Mouse (Mus musculus) hindbrain, embryonic 12.5 days (tissue): Measurements from ENCODE around the gene Rbfox1. TPM values are rescaled to one million over a fixed set of nuclear protein-coding genes. Genes with fewer than 3 reads are reported as not detected.
A peak's percentile ranks its signal among the peaks of the same experiment; 100 is the strongest.

ENCODE experiments used
- ATAC-seq: fragments of 200-750 bp; cut with Nextera tagmentation; 2 replicates; pipeline ENCODE4 v1.8.0; 2017; ENCODE audit warnings: moderate TSS enrichment; ENCODE audit not compliant: low FRiP score
- H3K27ac ChIP-seq: fragments of 300-500 bp; sonication (generic); 2 replicates; pipeline ENCODE4 v1.5.1; 2016; ENCODE audit warnings: mild to moderate bottlenecking
- H3K27me3 ChIP-seq: fragments of 300-500 bp; sonication (generic); 2 replicates; pipeline ENCODE4 v1.6.1; 2016; ENCODE audit warnings: mild to moderate bottlenecking
- H3K36me3 ChIP-seq: fragments of 300-500 bp; sonication (generic); 2 replicates; pipeline ENCODE4 v1.6.1; 2016; ENCODE audit warnings: mild to moderate bottlenecking
- H3K4me1 ChIP-seq: fragments of 300-500 bp; sonication (generic); 2 replicates; pipeline ENCODE4 v1.6.1; 2016
- H3K4me2 ChIP-seq: fragments of 300-500 bp; sonication (generic); replicated peaks from 2 replicates; pipeline ENCODE4 v1.6.1; 2016; ENCODE audit warnings: mild to moderate bottlenecking
- H3K4me3 ChIP-seq: fragments of 300-500 bp; sonication (generic); 2 replicates; pipeline ENCODE4 v1.5.1; 2016; ENCODE audit warnings: mild to moderate bottlenecking
- H3K9ac ChIP-seq: fragments of 300-500 bp; sonication (generic); 2 replicates; pipeline ENCODE4 v1.6.1; 2016; ENCODE audit warnings: mild to moderate bottlenecking, moderate library complexity
- H3K9me3 ChIP-seq: fragments of 300-500 bp; sonication (generic); replicated peaks from 2 replicates; pipeline ENCODE4 v1.6.1; 2016; ENCODE audit warnings: mild to moderate bottlenecking
- WGBS: fragments of 180-500 bp; shearing (Covaris S2); methylation state at CpG from one replicate; pipeline ENCODE4 v1.1.7; 2016; 5-methylcytosine and 5-hydroxymethylcytosine counted together
- polyA plus RNA-seq: library from polyadenylated mRNA; unstranded; fragments of >200 nt; fragmentation: Nextera tagmentation; extraction: Ambion mirVana; gene quantifications from 2 replicates; pipeline ENCODE4 v1.2.1, GENCODE M21; 2016

The Rbfox1 gene
- polyA plus RNA-seq, 1 experiment from 2014 or later: 50.1 TPM

DNA sequence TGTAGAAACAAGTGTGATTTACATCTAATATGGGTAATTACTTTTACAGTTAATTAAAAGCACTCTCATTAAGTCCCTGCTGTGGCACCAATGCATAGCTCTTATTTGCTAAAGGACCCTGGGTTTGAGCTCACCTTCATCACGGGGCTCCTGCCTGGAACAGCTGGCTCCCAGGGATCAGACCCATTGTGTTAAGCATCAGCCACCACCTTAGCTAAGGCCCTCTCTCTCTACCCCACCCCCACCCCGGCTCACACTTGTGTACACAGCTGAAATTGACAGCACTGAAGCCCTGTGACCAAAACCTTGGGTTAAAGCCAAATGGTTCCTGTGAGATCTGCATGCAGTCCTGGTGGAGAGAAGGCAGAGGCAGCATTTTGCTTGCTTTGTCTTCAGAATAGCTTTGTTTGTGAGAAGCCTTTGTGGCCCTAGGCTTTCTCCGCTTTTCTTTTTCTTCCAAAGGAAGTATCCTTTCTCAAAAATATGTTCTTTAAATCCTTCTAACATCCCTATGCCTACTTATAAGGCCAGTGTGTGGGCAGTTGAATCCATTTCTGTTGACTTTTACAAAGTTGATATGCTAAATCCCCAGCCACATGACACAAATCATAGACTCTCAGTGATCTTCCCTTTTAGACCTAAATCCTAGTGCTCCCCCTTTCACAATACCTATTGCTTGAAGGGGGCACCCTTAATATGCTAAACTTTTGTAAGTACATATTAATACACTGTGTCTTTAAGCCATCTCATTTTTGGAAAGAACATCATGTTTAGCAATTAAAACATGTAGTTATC is 594.7 kb downstream of the Rbfox1 start:
- no peak overlapping the region for H3K9ac ChIP-seq
- H3K4me3 ChIP-seq: no peak overlapping the region
- no peaks in the 10 kb centered on the region for H3K36me3 ChIP-seq
- peak; percentile 64 for ATAC-seq
- peak overlapping the region; percentile 40; the same call in 1 of the 2 replicates for H3K27ac ChIP-seq
- no peaks in the 10 kb centered on the region for H3K9me3 ChIP-seq
- H3K4me2 ChIP-seq: no peak overlapping the region
- H3K4me1 ChIP-seq: peaks cover 13% of the 10 kb centered on the region
- 26% methylated on average over 3 of the region's 3 CpGs for WGBS
- no peaks in the 10 kb centered on the region for H3K27me3 ChIP-seq

GRCm38 (mm10) chr16:6480411-6480728 is 595.2 kb downstream of the Rbfox1 start:
- Histone ChIP-seq H3K9ac (no peak overlapping the region), H3K4me1 (peaks cover 13% of the 10 kb centered on the region), H3K4me3 (no peak overlapping the region), H3K9me3 (no peaks in the 10 kb centered on the region), H3K36me3 (no peaks in the 10 kb centered on the region), H3K27ac (no peak overlapping the region), H3K4me2 (no peak overlapping the region), H3K27me3 (no peaks in the 10 kb centered on the region)
- ATAC-seq: no peak
- 10% methylated on average over 5 of the region's 5 CpGs for WGBS

GRCm38 (mm10) chr16:6483628-6484027 is 598.5 kb downstream of the Rbfox1 start:
- WGBS: 79% methylated on average over 8 of the region's 8 CpGs
- Histone ChIP-seq H3K4me2 (no peak overlapping the region), H3K27ac (no peak overlapping the region), H3K9ac (no peak overlapping the region), H3K27me3 (no peaks in the 10 kb centered on the region), H3K9me3 (no peaks in the 10 kb centered on the region), H3K4me3 (no peak overlapping the region), H3K36me3 (no peaks in the 10 kb centered on the region), H3K4me1 (peaks cover 13% of the 10 kb centered on the region)
- ATAC-seq: no peak

- no peak for ATAC-seq
- no peak overlapping the region for H3K9ac ChIP-seq
- 79% methylated on average over 3 of the region's 3 CpGs for WGBS
Observed at GRCm38 (mm10) chr16:6485631-6486030, 600.5 kb downstream of the Rbfox1 start.

DNA sequence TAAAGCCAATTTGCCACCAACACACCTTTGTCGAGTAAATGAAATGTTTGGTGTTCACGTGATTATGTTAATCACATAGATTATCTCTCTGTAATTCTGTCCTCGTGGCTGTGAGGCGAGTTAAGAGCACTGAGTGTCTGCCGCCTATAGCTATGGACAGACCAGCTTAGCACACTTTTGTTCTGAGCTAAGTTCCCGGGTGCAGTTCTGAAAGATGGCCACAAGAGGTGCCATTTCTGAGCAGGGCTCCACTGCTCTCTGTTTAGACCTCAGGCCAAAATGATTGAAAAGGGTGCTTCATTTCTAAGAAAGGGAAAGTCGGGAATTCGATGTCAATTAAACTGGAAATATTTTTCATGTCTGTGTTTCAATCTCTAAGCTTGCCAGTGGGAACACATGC is 617.1 kb downstream of the Rbfox1 start:
- H3K27me3 ChIP-seq: no peaks in the 10 kb centered on the region
- no peak overlapping the region for H3K4me3 ChIP-seq
- ATAC-seq: no peak
- no peaks in the 10 kb centered on the region for H3K36me3 ChIP-seq
- no peak overlapping the region for H3K4me2 ChIP-seq
- WGBS: 32% methylated on average over 8 of the region's 8 CpGs
- no peak overlapping the region for H3K27ac ChIP-seq
- H3K9me3 ChIP-seq: no peaks in the 10 kb centered on the region
- no peak overlapping the region for H3K9ac ChIP-seq
- H3K4me1 ChIP-seq: no peaks in the 10 kb centered on the region

More at GRCm38 (mm10) chr16:6485631-6486030, 600.5 kb downstream of the Rbfox1 start:
- no peak overlapping the region for H3K4me2 ChIP-seq
- H3K4me3 ChIP-seq: no peak overlapping the region
- no peak overlapping the region for H3K27ac ChIP-seq
- no peaks in the 10 kb centered on the region for H3K9me3 ChIP-seq
- no peaks in the 10 kb centered on the region for H3K4me1 ChIP-seq
- no peaks in the 10 kb centered on the region for H3K36me3 ChIP-seq
- no peaks in the 10 kb centered on the region for H3K27me3 ChIP-seq

DNA sequence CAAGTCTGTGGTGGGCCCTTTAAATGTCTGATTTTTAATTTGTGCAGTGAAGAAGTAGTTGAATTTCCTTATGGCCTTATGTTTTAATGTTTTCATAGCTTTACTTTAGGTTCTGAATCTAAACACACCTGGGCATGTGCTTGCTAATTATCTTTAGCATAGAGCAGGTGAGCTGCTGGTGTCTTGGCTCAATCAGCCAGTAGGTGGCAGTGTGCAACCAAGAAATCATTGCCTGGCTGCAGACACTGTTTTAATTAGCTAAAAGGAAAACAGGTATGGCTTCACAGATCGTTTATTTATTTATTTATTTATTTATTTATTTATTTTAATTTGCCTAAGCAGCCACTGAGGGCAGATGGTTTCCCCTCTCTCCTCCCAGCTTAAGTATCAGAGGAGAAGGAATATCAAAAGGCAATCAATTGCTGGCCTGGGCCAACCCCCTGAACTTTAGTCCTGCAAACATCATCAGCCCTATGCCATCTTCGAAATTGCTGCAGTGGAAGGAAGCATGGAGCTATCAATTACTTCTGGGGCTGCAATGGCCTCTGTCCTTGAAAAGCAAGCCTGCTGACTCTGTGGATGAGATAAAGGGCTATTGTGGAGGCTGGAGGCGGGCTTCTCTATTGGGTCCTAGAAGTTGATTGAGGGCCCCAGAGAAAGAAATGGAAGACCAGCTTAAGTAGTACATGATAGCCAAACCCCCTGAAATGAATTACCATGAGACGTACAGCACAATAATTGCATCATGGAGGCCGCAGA is 618.6 kb downstream of the Rbfox1 start:
- WGBS: 52% methylated on average over 5 of the region's 5 CpGs
- H3K27me3 ChIP-seq: no peaks in the 10 kb centered on the region
- ATAC-seq: peak; percentile 46

DNA sequence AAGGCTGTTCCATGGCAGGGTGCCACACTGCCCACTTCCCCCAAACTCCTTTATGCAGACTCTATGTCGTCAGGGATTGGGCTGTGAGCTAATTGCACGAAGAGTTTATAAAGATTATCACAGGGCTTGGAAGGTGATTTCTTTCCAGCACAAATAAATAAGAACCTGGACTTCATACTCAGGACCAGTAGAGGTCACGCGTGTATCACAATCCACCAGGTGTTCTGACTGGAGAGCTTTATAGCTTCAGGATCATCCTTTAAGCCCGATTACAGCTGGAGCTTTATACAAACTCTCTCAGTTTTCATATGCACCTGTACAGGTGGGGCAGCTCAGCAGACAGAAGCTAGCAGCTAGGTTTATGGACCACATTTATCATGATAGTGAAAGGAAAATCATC is 623.8 kb downstream of the Rbfox1 start:
- no peaks in the 10 kb centered on the region for H3K9me3 ChIP-seq
- H3K27me3 ChIP-seq: no peaks in the 10 kb centered on the region
- H3K4me3 ChIP-seq: no peak overlapping the region
- no peaks in the 10 kb centered on the region for H3K4me1 ChIP-seq
- no peaks in the 10 kb centered on the region for H3K36me3 ChIP-seq
- 73% methylated on average over 5 of the region's 5 CpGs for WGBS
- H3K9ac ChIP-seq: no peak overlapping the region
- no peak for ATAC-seq
- H3K27ac ChIP-seq: no peak overlapping the region
- H3K4me2 ChIP-seq: no peak overlapping the region

More for the DNA sequence above, 618.6 kb downstream of the Rbfox1 start:
- Histone ChIP-seq H3K4me3 (no peak overlapping the region), H3K27ac (no peak overlapping the region), H3K4me1 (no peaks in the 10 kb centered on the region), H3K9me3 (no peaks in the 10 kb centered on the region), H3K4me2 (no peak overlapping the region), H3K36me3 (no peaks in the 10 kb centered on the region), H3K9ac (no peak overlapping the region)

GRCm38 (mm10) chr16:6519474-6519873 is 634.3 kb downstream of the Rbfox1 start:
- no peaks in the 10 kb centered on the region for H3K9me3 ChIP-seq
- H3K4me2 ChIP-seq: no peak overlapping the region
- no peak overlapping the region for H3K4me3 ChIP-seq
- H3K9ac ChIP-seq: no peak overlapping the region
- no peaks in the 10 kb centered on the region for H3K36me3 ChIP-seq
- WGBS: 81% methylated on average over 3 of the region's 3 CpGs
- ATAC-seq: no peak
- H3K27me3 ChIP-seq: no peaks in the 10 kb centered on the region
- no peaks in the 10 kb centered on the region for H3K4me1 ChIP-seq
- H3K27ac ChIP-seq: no peak overlapping the region

GRCm38 (mm10) chr16:6525507-6526170 is 640.5 kb downstream of the Rbfox1 start:
- Histone ChIP-seq H3K9ac (no peak overlapping the region), H3K27ac (no peak overlapping the region), H3K27me3 (no peaks in the 10 kb centered on the region), H3K4me3 (no peak overlapping the region), H3K4me1 (no peaks in the 10 kb centered on the region), H3K4me2 (no peak overlapping the region), H3K36me3 (no peaks in the 10 kb centered on the region), H3K9me3 (no peaks in the 10 kb centered on the region)
- 77% methylated on average over 3 of the region's 3 CpGs for WGBS
- no peak for ATAC-seq

GRCm38 (mm10) chr16:6531459-6531858 is 646.3 kb downstream of the Rbfox1 start:
- no peaks in the 10 kb centered on the region for H3K9me3 ChIP-seq
- no peaks in the 10 kb centered on the region for H3K36me3 ChIP-seq
- no peaks in the 10 kb centered on the region for H3K27me3 ChIP-seq
- H3K4me3 ChIP-seq: no peak overlapping the region
- no peak overlapping the region for H3K4me2 ChIP-seq
- 46% methylated on average over 3 of the region's 3 CpGs for WGBS
- H3K4me1 ChIP-seq: no peaks in the 10 kb centered on the region
- ATAC-seq: no peak
- no peak overlapping the region for H3K9ac ChIP-seq
- no peak overlapping the region for H3K27ac ChIP-seq

DNA sequence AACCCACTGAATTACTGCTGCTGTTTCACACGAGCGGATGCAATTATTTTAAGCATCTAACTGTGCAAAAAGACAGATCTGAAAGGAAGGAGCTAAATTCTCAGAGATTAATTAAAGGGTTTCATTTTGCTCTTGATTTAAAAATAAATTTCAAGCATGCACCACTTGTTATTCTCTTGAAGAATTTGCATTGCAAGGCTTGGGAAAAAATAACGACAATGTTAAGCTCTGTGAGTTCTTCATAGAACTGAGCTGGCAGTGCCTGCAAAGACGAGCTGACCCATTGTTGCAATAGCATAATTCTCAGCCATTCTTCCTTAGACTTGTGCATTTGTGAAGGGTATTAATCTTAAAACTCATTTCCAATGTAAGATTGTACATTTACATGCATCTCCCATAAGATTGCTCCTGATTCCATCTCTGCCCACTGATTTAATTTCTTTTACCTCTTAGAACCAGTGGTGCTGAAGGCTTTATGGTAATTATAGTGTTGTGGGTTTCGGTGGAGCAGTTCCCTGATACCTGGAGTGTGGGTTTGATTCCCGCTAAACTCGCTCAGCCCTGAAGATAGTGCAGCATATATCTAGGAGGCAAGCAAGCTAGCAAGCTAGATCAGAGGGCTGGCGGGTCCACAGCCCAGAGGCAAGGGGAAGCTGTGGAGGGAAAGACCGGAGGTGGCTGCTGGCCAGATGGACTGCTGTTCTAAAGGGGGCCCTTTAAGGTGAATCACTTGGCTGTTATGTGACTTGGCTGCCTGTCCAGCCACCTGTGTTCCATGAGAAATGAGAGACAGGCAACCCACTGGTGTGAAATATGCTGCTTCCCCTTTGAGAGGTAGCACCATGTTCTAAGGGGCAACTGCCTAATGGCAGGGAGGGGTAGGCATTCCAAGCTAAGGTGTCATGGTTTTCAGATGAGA is 647.2 kb downstream of the Rbfox1 start:
- Histone ChIP-seq H3K4me3 (no peak overlapping the region), H3K27ac (peak overlapping the region; percentile 17; the same call in 1 of the 2 replicates), H3K9ac (no peak overlapping the region), H3K4me2 (no peak overlapping the region), H3K4me1 (no peaks in the 10 kb centered on the region), H3K36me3 (no peaks in the 10 kb centered on the region), H3K9me3 (no peaks in the 10 kb centered on the region), H3K27me3 (no peaks in the 10 kb centered on the region)
- 73% methylated on average over 9 of the region's 9 CpGs for WGBS
- ATAC-seq: no peak

GRCm38 (mm10) chr16:6555776-6556175 is 670.6 kb downstream of the Rbfox1 start:
- Histone ChIP-seq H3K27ac (no peak overlapping the region), H3K4me3 (no peak overlapping the region), H3K4me1 (no peaks in the 10 kb centered on the region), H3K36me3 (no peaks in the 10 kb centered on the region), H3K9ac (no peak overlapping the region), H3K27me3 (no peaks in the 10 kb centered on the region), H3K4me2 (no peak overlapping the region), H3K9me3 (no peaks in the 10 kb centered on the region)
- 66% methylated on average over 4 of the region's 4 CpGs for WGBS
- no peak for ATAC-seq
